Mouse (Mus musculus): ENCODE measurements around the gene Commd6.

Commd6 gene

DNA sequence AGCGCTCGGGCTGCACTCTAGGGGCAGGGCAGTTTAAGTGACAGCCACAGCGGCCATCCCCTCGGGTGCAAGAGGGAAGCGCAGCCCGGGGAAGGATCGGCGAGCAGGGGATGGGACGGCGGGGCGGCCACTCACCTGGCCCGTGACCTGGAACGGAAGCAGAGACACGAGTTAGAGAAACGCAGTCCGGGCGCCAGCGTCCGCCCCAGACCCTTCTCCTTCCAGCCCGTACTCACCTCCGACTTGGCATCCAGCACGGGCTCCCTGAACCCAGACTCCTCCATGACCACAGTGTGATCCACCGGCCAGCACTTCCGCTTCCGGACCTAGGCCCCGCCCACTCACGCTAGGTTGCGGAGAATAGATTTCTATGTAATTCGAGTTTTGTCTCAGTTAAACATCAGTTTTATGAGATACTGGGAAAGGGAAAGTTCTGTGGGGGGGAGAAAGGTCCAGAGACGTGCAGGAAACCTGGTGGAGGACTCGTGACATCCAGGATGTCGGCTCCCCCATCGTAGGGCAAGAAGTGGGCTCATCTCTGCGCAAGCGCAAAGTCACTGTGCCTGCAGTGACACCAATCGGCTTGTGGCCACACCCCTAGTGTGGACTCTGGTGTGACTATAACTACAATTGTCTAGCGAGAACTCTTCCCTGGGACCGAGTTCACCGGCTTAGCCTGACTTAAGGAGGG is at the start of gene Commd6:
Commd6 (minus strand) TSS at position 534 of the 691 bp plus-strand sequence.
- peak; percentile 93 to 95 for DNase-seq

GRCm38 (mm10) chr14:101688406-101688805 is 47.9 kb upstream of the Commd6 start:
- no peak for DNase-seq

GRCm38 (mm10) chr14:101687696-101688095 is 47.2 kb upstream of the Commd6 start:
- DNase-seq, result no peak

- no peak for DNase-seq
Observed at GRCm38 (mm10) chr14:101672226-101672625, 31.7 kb upstream of the Commd6 start.

DNA sequence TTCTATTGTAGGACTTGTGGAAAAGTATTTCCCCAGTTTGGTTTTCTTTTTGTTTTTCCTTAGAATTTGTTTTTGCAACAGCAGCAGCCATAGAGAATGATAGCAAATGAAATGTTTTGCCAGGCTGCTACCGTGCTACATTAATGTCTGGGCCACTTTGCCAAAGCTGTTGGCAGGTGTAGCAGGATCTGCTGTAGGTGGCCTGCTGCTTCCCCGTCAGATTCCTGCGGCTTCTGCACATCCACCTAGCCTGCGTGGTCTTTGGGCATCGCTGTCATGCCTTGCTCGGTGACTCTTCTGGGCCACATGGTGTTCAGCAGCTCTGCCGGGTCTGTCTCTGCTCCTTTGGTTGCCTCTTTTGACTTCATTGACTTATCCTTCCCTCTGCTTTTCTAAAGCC is 28.1 kb upstream of the Commd6 start:
- no peak for DNase-seq

DNA sequence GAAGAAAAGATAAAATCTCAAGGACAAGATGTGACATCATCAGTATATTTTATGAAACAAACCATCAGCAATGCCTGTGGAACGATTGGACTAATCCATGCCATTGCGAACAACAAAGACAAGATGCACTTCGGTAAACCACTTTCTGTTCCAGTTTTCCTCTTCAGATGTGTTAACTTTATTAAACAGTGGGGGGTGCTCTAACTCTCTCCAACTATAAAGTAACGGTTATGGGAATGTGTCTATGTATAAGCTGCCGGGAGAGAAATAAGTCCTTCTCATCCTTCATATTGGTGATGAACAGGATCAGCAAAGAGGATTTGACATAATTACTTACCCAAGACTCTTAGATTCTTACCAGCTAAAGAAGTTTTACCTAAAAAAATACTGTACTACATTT is 26.1 kb upstream of the Commd6 start:
- DNase-seq, result no peak

GRCm38 (mm10) chr14:101666056-101666455 is 25.6 kb upstream of the Commd6 start:
- DNase-seq, result no peak

- no peak for DNase-seq
Observed at GRCm38 (mm10) chr14:101664274-101664673, 23.8 kb upstream of the Commd6 start.

DNA sequence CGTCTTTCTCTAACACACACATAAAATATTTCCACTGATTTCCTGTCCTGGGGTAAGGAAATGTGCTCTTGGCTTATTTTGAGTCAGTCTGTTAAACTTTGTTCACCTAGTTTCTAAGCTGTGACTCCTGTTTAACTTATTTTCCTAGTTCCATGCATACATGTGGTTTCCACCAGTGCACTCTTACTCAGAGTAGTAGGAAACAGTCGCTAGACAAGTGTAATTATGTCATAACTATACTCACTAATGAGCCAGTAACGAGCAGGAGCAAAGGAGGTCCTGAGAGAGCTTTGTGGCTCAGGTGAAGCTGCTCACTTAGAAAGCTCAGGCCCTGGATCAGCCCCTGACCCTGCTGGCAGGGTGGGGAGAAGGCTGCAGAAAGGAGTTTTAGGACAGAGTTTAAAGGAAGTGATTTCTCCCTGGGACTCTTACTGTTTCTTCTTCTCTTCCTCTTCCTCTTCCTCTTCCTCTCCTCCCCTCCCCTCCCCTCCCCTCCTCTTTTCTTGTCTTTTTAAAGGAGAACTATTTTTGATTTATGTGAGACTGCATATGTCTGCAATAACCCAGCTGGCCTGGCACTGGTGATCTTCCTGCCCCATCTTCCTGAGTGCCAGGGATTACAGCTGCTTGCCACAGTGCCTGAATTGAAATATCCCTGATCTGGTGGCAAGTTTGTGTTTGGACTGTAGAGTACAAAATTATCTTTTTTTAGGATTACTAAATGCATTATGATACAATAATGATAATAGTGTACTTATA is 21.3 kb upstream of the Commd6 start:
- no peak for DNase-seq

DNA sequence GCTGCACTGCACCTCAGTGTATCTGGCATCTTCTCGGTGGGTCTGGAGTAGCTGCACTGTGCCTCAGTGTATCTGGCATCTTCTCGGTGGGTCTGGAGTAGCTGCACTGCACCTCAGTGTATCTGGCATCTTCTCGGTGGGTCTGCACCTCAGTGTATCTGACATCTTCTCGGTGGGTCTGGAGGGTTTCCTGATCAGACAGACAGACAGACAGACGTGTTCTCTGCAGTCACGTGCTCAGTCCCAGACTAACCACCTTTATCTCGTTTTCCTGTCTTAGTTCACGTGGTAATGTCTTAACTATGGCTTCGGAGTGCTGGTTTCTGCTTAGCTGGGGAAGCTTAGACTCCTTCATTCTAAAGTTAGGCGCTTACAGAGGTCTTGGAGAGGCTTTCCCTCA is 15.8 kb upstream of the Commd6 start:
- no peak for DNase-seq

- peak; percentile 10 to 27 for DNase-seq
Observed at GRCm38 (mm10) chr14:101654526-101654909, 14.0 kb upstream of the Commd6 start.

DNA sequence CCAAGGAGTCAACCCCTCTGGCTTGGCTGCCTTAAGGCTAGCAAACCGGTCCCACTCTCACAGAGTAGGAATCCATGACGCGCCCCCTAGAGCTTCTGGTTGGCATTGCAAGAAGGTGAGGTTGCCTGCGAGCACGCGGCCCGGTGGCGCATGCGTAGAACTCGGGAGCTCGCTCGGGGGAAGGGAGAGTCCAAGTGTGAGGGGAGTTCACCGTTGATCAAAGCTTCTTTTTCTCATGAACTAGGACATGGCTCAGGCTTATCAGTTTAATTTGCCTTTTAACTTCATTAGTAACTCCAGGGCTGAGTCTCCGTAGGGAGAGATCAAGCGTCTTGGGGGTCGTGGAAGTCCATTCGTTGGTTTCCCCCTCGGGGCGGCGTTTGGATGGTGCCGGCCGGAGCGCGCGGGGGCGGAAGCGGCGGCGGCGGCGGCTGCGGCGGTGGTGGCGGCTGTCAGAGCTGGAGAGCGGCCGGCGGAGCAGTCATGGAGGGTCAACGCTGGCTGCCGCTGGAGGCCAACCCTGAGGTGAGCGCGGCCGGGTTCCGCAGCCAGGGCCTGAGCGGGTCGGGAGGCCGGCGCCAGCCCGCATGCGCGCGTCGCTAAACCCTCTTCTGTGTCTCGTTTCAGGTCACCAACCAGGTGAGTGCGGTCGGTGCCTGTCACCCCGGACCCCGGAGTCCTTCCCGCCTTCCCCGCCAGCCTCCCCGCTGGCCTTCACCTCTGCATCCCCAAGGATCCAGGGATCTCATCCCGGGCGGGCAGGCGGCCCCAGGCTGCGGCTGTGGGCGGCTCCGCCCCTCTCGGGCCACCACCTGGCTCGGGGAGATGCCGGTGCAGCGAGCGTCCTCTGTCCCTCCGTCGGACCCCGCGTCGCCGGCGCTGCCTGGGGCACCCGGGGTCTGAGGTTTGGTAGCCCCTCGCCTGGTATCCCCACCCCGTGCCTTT is 13.4 kb upstream of the Commd6 start, which contains the start of gene Uchl3:
Uchl3 (plus strand) TSS at position 387 of the 945 bp plus-strand sequence.
- peak; percentile 93 to 96 for DNase-seq

DNA sequence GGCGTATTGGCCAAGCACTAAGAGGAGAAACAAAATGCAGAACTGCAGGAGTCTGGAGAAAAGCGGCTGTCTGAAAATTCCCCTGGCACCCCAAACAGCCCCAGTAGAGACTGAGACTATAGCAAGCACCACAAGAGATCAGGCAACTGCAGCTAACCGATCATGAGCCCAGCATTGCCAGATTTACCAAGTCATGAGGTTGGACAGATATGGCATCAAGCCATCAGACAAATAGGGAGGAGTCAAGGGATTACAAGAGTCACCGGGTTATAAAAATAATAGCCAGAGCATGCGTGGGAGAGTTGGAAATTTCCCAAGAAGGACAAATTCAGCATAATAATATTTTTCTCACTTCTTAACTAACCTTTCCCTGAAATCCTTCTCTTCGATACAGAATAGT is 12.1 kb upstream of the Commd6 start:
- no peak for DNase-seq

DNA sequence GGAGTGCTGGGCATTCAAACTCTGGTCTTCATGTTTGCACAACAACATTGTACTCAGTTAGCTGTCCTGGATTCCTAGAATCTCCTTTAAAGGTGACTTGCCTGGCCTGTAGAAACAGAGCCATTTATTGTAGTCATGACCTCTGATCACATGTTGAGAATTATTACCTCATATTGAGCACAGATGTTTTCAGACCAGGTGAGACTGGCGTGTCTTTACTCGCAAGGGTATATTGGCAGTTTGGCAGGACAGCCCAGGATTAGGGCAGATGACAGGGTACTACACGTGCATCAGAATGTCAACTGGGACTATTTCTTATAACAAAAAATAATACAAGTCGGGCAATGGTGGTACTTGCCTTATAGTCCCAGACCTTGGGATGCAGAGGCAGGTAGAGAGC is 10.1 kb upstream of the Commd6 start:
- no peak for DNase-seq

DNA sequence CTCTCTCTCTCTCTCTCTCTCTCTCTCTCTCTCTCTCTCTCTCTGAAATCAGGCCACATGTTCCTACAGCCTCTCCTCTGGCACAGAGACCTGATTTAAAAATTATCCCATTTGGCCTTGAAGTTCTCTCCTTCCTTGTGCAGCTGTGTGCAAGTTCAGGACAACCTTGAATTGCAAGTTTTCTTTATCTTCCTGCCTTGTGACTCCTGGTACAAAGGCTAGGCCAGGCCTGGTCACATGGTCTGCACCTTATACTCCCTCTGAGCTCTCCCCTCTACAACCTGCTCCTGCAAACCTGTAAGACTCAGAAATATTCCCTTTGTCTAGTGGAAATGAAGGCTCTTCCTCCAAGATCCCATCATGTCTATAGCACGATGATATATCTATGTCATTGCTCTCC is 4.5 kb upstream of the Commd6 start:
- DNase-seq, result no peak

DNA sequence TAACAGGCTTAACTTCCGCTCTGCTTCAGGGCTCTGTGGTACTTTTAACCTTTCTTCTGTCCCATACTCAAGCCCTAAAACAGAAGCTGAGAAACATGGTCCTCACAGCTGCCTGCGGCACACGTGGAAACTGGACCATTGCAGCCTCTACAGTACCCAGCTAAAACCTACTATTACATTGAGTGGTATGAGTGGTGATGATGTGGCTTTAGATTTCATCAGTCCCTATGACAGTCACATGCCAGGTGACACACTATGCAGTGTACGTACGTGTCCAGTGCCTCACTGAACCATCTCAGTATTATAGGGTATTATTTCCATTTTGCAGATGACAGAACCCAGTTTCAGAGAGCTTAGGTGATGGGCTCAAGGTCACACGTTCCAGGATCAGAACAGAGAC is 3.1 kb downstream of the Commd6 start:
- DNase-seq, result no peak

GRCm38 (mm10) chr14:101635765-101636164 is 4.7 kb downstream of the Commd6 start:
- no peak for DNase-seq

DNA sequence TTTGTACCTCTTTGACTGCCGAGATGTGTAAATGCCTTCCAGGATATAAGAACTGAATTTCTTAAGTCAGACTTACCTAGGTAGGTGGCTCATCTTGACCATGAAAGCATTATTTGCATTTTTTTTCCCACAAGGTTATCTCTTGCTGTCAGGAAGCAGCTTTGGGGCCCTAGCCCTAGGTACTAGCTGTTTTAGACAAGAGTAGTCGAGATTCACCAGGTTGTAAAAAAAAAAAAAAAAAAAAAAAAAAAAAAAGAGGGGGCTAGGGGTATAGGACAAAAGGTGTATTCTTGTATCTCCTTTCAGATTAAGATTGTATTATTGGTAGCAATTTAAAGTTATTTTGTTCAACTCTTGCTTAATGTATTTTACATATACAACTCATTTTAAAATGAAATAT is 9.9 kb downstream of the Commd6 start:
- DNase-seq, result no peak

- DNase-seq, result no peak
Observed at GRCm38 (mm10) chr14:101617680-101618079, 22.8 kb downstream of the Commd6 start.

DNA sequence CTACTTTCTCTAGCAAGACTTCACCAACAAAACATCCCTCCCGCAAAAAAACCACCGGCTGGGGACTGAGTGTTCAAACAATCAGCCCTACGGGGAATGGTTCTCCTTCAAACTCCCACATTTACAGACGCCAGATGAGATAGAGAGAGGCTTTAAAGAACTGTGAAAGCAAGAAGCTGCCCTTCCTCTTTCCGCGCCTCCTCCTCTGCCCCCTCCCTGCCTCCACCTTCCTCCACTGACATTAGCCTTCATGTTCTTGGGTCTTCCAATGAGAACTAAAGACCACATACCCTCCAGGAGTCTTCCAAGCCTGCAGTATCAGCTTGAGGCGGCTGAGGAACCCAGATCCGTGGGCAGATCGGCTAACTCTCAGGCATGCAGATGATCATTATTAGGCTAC is 24.3 kb downstream of the Commd6 start:
- DNase-seq, result no peak

- no peak for DNase-seq
Observed at GRCm38 (mm10) chr14:101613206-101613605, 27.3 kb downstream of the Commd6 start.

- DNase-seq, result no peak
Observed at GRCm38 (mm10) chr14:101610701-101611100, 29.8 kb downstream of the Commd6 start.

Measured in lung, adult 18-20 months (tissue).